Mouse (Mus musculus) lung, adult 2 months (tissue): ENCODE measurements around the gene Homez.

Source experiments
- CTCF ChIP-seq: fragments of 200-500 bp; IDR thresholded peaks from 2 replicates; pipeline ENCODE4 v1.5.1; 2011; ENCODE audit warnings: mild to moderate bottlenecking, low read length, control low read depth; ENCODE audit not compliant: insufficient read depth
- POLR2A ChIP-seq: fragments of 200-500 bp; IDR thresholded peaks from 2 replicates; pipeline ENCODE4 v1.6.1; 2011; ENCODE audit warnings: low read depth, mild to moderate bottlenecking, control low read depth, low read length, borderline replicate concordance; ENCODE audit errors: extremely low read depth

DNA sequence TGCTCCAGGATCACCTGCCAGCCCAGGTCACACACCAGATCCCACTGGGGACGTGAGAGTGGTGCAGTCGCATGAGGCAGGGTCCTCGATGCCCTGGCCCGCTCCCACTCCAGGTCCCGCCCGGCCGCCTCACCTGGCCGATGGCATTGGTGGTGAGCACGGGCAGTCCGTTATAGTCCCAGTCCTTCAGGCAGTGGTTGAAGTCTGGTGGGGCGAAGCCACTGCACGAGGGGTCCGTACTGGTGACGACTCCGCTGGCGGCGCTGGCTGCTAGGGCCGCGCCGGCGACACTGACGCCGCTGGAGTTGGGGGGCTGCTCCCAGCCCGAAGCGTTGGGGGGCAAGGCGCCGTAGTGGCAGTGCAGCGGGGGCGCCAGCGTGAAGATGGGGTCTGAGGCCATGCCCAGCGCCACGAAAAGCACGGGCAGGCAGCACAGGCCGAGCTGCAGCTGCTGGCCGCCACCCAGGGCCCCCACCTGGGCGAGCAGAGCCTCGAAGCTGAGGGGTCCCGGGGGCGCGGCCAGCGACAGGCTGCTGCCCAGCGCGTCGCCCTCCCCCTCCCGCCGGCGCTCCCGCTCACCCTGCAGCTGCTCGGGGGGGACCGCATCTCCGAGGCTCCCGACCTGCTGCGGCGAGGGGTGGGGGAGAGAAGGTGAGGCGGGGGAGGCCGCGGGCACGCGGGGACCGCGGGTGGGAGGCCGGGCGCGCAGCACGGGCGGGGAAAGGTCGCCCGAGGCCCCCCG is 41.5 kb upstream of the Homez start:
- TF ChIP-seq CTCF: no peak
- TF ChIP-seq POLR2A: no peak
